Mouse (Mus musculus) gastrocnemius, adult 2 months (tissue): Measurements from ENCODE around the gene Serpina1c. TPM values are rescaled to one million over a fixed set of nuclear protein-coding genes. Genes with fewer than 3 reads are reported as not detected.
"Not testable (repeated sequence)": the region's sequence is repeated elsewhere in the genome, so short reads cannot be mapped to it uniquely, and the experiment has no call there.

Experiments
- DNase-seq: peaks from one replicate; pipeline ENCODE4 v3.0.0; 2022
- H3K27ac ChIP-seq: fragments of 200-600 bp; 2 replicates; pipeline ENCODE4 v1.8.1; 2022; ENCODE audit warnings: mild to moderate bottlenecking
- H3K4me3 ChIP-seq: fragments of 200-600 bp; 2 replicates; pipeline ENCODE4 v1.8.1; 2022; ENCODE audit warnings: mild to moderate bottlenecking, moderate library complexity
- CTCF ChIP-seq: fragments of 200-600 bp; IDR thresholded peaks from 2 replicates; pipeline ENCODE4 v1.8.1; 2022; ENCODE audit warnings: antibody characterized with exemption, mild to moderate bottlenecking, moderate library complexity
- intact Hi-C: fragments of 180-260 bp; cut with DNase I; formaldehyde crosslinking; loops from one replicate; pipeline ENCODE4 v1.15.1; 2025
- long read RNA-seq, 2 experiments: library from polyadenylated mRNA; stranded (forward); transcript quantifications; one replicate each; pipeline ENCODE4 v2.0.0; 2021
- total RNA-seq, 2 experiments: library from RNA; stranded (reverse); gene quantifications; 2 replicates each; pipeline ENCODE4 v1.2.3; 2021

Serpina1c gene
- not detected for total RNA-seq
- long read RNA-seq, experiment 1 = 0 reads
- long read RNA-seq, experiment 2 = 0 reads

GRCm38 (mm10) chr12:103904837-103905340 is at the start of gene Serpina1c:
Serpina1c (minus strand) TSS chr12:103904887.
- intact Hi-C loops, H3K4me3 ChIP-seq, DNase-seq, H3K27ac ChIP-seq: not testable (repeated sequence)

- H3K4me3 ChIP-seq, intact Hi-C loops, DNase-seq, H3K27ac ChIP-seq: not testable (repeated sequence)
Observed at GRCm38 (mm10) chr12:103952972-103953371, 48.3 kb upstream of the Serpina1c start.

- no peak overlapping the region for H3K27ac ChIP-seq
- intact Hi-C loops = no loop called here
- no peak for DNase-seq
- TF ChIP-seq CTCF = no peak
- no peak overlapping the region for H3K4me3 ChIP-seq
Observed at GRCm38 (mm10) chr12:103946243-103946642, 41.6 kb upstream of the Serpina1c start.

GRCm38 (mm10) chr12:103909181-103909580 is 4.5 kb upstream of the Serpina1c start:
- DNase-seq, H3K27ac ChIP-seq, H3K4me3 ChIP-seq, intact Hi-C loops: not testable (repeated sequence)

- H3K27ac ChIP-seq, DNase-seq, H3K4me3 ChIP-seq, intact Hi-C loops: not testable (repeated sequence)
Observed at GRCm38 (mm10) chr12:103907746-103908145, 3.1 kb upstream of the Serpina1c start.

GRCm38 (mm10) chr12:103901929-103902328 is 2.8 kb downstream of the Serpina1c start:
- intact Hi-C loops, H3K27ac ChIP-seq, DNase-seq, H3K4me3 ChIP-seq: not testable (repeated sequence)

GRCm38 (mm10) chr12:103866873-103867272 is 37.8 kb downstream of the Serpina1c start:
- DNase-seq, H3K4me3 ChIP-seq, H3K27ac ChIP-seq, intact Hi-C loops: not testable (repeated sequence)

- intact Hi-C loops, H3K4me3 ChIP-seq, H3K27ac ChIP-seq, DNase-seq: not testable (repeated sequence)
Observed at GRCm38 (mm10) chr12:103863101-103863974, 41.3 kb downstream of the Serpina1c start, which contains the start of gene Serpina1a. Serpina1a (minus strand) TSS chr12:103863562.

- Histone ChIP-seq H3K27ac (no peak overlapping the region), H3K4me3 (no peak overlapping the region)
- no peak for TF ChIP-seq CTCF
- intact Hi-C loops = no loop called here
- DNase-seq = no peak
Observed at GRCm38 (mm10) chr12:103860976-103861375, 43.7 kb downstream of the Serpina1c start.

- DNase-seq, intact Hi-C loops, H3K27ac ChIP-seq, H3K4me3 ChIP-seq: not testable (repeated sequence)
Observed at GRCm38 (mm10) chr12:103860571-103860970, 44.1 kb downstream of the Serpina1c start.

GRCm38 (mm10) chr12:103859584-103859983 is 45.1 kb downstream of the Serpina1c start:
- H3K27ac ChIP-seq, DNase-seq, intact Hi-C loops, H3K4me3 ChIP-seq: not testable (repeated sequence)

- intact Hi-C loops, DNase-seq, H3K4me3 ChIP-seq, H3K27ac ChIP-seq: not testable (repeated sequence)
Observed at GRCm38 (mm10) chr12:103853032-103853431, 51.7 kb downstream of the Serpina1c start.

Other genes with a start within 250 kb of the Serpina1c start
- not detected for gene Serpina6, start 247.7 kb downstream of the Serpina1c start, total RNA-seq
- not detected for gene Serpina16, start 228.7 kb downstream of the Serpina1c start, total RNA-seq
- not detected for gene Serpina1f, start 209.4 kb downstream of the Serpina1c start, total RNA-seq
- gene Serpina1d, start 131.3 kb downstream of the Serpina1c start, total RNA-seq = not detected
- gene Serpina1b, start 74.5 kb downstream of the Serpina1c start, total RNA-seq = not detected
- gene Serpina1a, start 41.3 kb downstream of the Serpina1c start, total RNA-seq = not detected
- gene Serpina1e, start 54.1 kb upstream of the Serpina1c start, total RNA-seq = under 1 TPM in 1 of 2 experiments, not detected in 1; 0.17 TPM
- not detected for gene Serpina11, start 85.1 kb upstream of the Serpina1c start, total RNA-seq
- gene Serpina9, start 108.9 kb upstream of the Serpina1c start, total RNA-seq = not detected
- gene Serpina12, start 139.6 kb upstream of the Serpina1c start, total RNA-seq = not detected
- not detected for gene Serpina5, start 196.2 kb upstream of the Serpina1c start, total RNA-seq
- gene Serpina3a, start 207.8 kb upstream of the Serpina1c start, total RNA-seq = not detected
- not detected for gene Serpina3b, start 223.1 kb upstream of the Serpina1c start, total RNA-seq
- 1 to 10 TPM; 1.2 to 1.5 TPM for gene Serpina3c, start 249.0 kb upstream of the Serpina1c start, total RNA-seq